Comparison of ENCODE assay signal across 8 mouse cellular contexts in genomic region chr2:5613651-5614307, GRCm38 (mm10).
A peak's percentile ranks its signal among the peaks of the same experiment; 100 is the strongest.
DNase-seq lines count a peak whose midpoint lies in the region; ATAC-seq lines count a peak whose summit lies in the region.

No protein-coding gene starts in this region.

- WGBS in heart, embryonic 12.5 days = 34% methylated on average over 12 of the region's 12 CpGs
- WGBS in midbrain, embryonic 15.5 days = 19% methylated on average over 12 of the region's 12 CpGs

- no peaks in the 10 kb centered on the region for H3K9me3 ChIP-seq in heart, embryonic 12.5 days (replicated peaks)
- no peaks in the 10 kb centered on the region for H3K9me3 ChIP-seq in midbrain, embryonic 15.5 days

- peaks cover 42% of the 10 kb centered on the region for H3K4me1 ChIP-seq in heart, embryonic 12.5 days (replicated peaks)
- H3K4me1 ChIP-seq in midbrain, embryonic 15.5 days = peaks cover 20% of the 10 kb centered on the region

- no peak overlapping the region for H3K9ac ChIP-seq in heart, embryonic 12.5 days
- no peak overlapping the region for H3K9ac ChIP-seq in midbrain, embryonic 15.5 days

- no peak overlapping the region for H3K4me3 ChIP-seq in heart, embryonic 12.5 days
- H3K4me3 ChIP-seq in midbrain, embryonic 15.5 days = no peak overlapping the region

- H3K27me3 ChIP-seq in heart, embryonic 12.5 days (replicated peaks) = no peaks in the 10 kb centered on the region
- no peaks in the 10 kb centered on the region for H3K27me3 ChIP-seq in midbrain, embryonic 15.5 days (replicated peaks)

- peak; percentile 26 for DNase-seq in adrenal gland, adult 2 months
- no peak for DNase-seq in adrenal gland, postnatal 14 days
- peak; percentile 41 for DNase-seq in brain, adult 2 months (ENCODE audit: low read depth, low spot score)
- DNase-seq in kidney, postnatal 10 days = peak; percentile 53
- peak; percentile 62 for DNase-seq in thymus, postnatal 25 days
- DNase-seq in left cerebral cortex, adult 11 months (ENCODE audit: low spot score) = no peak

- ATAC-seq in heart, embryonic 12.5 days (ENCODE audit: insufficient number of reproducible peaks, low FRiP score) = peak; percentile 79
- peak; percentile 62; the same call in 1 of the 2 replicates for ATAC-seq in midbrain, embryonic 15.5 days (replicated peaks)

- peak overlapping the region; percentile 79 for H3K27ac ChIP-seq in heart, embryonic 12.5 days (ENCODE audit: poor library complexity, severe bottlenecking)
- H3K27ac ChIP-seq in midbrain, embryonic 15.5 days = 0 out of 2 replicates have a peak overlapping the region, but pooled peaks have one; percentile 13

- H3K4me2 ChIP-seq in heart, embryonic 12.5 days = no peak overlapping the region
- no peak overlapping the region for H3K4me2 ChIP-seq in midbrain, embryonic 15.5 days

- H3K36me3 ChIP-seq in heart, embryonic 12.5 days = no peaks in the 10 kb centered on the region
- no peaks in the 10 kb centered on the region for H3K36me3 ChIP-seq in midbrain, embryonic 15.5 days (replicated peaks)

Comparison
In these comparisons a context has a peak if more than half of its experiments do, and no peak if none do; other contexts are left out.
1. DNase-seq: peak in adrenal gland, adult 2 months (single experiment), brain, adult 2 months (single experiment), kidney, postnatal 10 days (single experiment) and thymus, postnatal 25 days (single experiment); none in adrenal gland, postnatal 14 days (single experiment) and left cerebral cortex, adult 11 months (single experiment).